Mouse (Mus musculus): Measurements from ENCODE around the gene Misp.

GRCm38 (mm10) chr10:79872862-79873261 lies 52.1 kb downstream of the Misp start:
- TF ChIP-seq POLR2A (IDR thresholded peaks at IDR 0.05; ENCODE audit: low read depth, low read length) (no peak), CTCF (IDR thresholded peaks at IDR 0.05; ENCODE audit: borderline replicate concordance, insufficient read depth, low read length) (no peak)

Measured in embryonic fibroblast, embryonic 13.5 days (primary cell).